Mouse (Mus musculus) limb, embryonic 15.5 days (tissue): Measurements from ENCODE around the gene Fkbp11. TPM values are rescaled to one million over a fixed set of nuclear protein-coding genes. Genes with fewer than 3 reads are reported as not detected.

ENCODE experiments used
- ATAC-seq: fragments of 200-750 bp; cut with Nextera tagmentation; 2 replicates; pipeline ENCODE4 v1.8.0; 2017; ENCODE audit warnings: low read depth, moderate TSS enrichment; ENCODE audit not compliant: insufficient number of reproducible peaks, low FRiP score, low TSS enrichment
- H3K27ac ChIP-seq: fragments of 300-500 bp; sonication (generic); 2 replicates; pipeline ENCODE4 v1.5.1; 2015; ENCODE audit warnings: moderate library complexity, mild to moderate bottlenecking, inconsistent platforms
- H3K27me3 ChIP-seq: fragments of 300-500 bp; sonication (generic); 2 replicates; pipeline ENCODE4 v1.6.1; 2015; ENCODE audit warnings: inconsistent platforms
- H3K36me3 ChIP-seq: fragments of 300-500 bp; sonication (generic); 2 replicates; pipeline ENCODE4 v1.6.1; 2015; ENCODE audit warnings: inconsistent platforms
- H3K4me1 ChIP-seq: fragments of 300-500 bp; sonication (generic); 2 replicates; pipeline ENCODE4 v1.6.1; 2015; ENCODE audit warnings: inconsistent platforms
- H3K4me2 ChIP-seq: fragments of 300-500 bp; sonication (generic); 2 replicates; pipeline ENCODE4 v1.6.1; 2015; ENCODE audit warnings: mild to moderate bottlenecking, inconsistent platforms
- H3K4me3 ChIP-seq: fragments of 300-500 bp; sonication (generic); 2 replicates; pipeline ENCODE4 v1.5.1; 2015; ENCODE audit warnings: mild to moderate bottlenecking, inconsistent platforms
- H3K9ac ChIP-seq: fragments of 300-500 bp; sonication (generic); 2 replicates; pipeline ENCODE4 v1.6.1; 2015; ENCODE audit warnings: inconsistent platforms
- H3K9me3 ChIP-seq: fragments of 300-500 bp; sonication (generic); 2 replicates; pipeline ENCODE4 v1.6.1; 2016; ENCODE audit warnings: inconsistent platforms
- WGBS: fragments of 180-500 bp; shearing (Covaris S2); methylation state at CpG from one replicate; pipeline ENCODE4 v1.1.7; 2015; 5-methylcytosine and 5-hydroxymethylcytosine counted together
- polyA plus RNA-seq: library from polyadenylated mRNA; unstranded; fragments of >200 nt; fragmentation: Nextera tagmentation; extraction: Ambion mirVana; gene quantifications from 2 replicates; pipeline ENCODE4 v1.2.1, GENCODE M21; 2015

The Fkbp11 gene
- polyA plus RNA-seq, 1 experiment from 2014 or later, result 90.0 TPM

DNA sequence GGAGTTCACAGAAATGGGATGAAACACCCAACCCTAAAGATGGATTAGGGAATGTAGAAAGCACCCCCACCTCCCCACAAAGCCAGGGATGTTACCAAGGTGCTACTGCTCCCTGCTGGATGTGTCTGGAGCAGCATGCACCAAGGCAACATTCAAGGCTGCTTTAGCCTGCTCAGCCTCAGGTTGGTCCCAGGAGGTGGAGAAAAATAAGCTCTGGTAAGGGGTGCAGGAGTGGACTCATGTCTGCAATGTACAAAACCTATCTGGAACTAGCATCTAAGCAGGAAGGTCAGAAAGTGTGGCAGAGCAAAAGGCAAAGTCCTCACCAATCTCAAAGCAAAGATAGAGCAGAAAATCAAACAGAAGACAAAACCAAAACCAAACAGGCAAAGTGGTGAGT is 9.9 kb upstream of the Fkbp11 start:
- H3K9me3 ChIP-seq, result no peaks in the 10 kb centered on the region
- no peak overlapping the region for H3K9ac ChIP-seq
- no peak overlapping the region for H3K4me3 ChIP-seq
- peaks cover 73% of the 10 kb centered on the region for H3K36me3 ChIP-seq
- H3K27ac ChIP-seq, result no peak overlapping the region
- no peak overlapping the region for H3K4me2 ChIP-seq
- H3K27me3 ChIP-seq, result no peaks in the 10 kb centered on the region
- ATAC-seq, result no peak
- 0 out of 2 replicates have a peak, but pooled peaks cover 4% of the 10 kb centered on the region for H3K4me1 ChIP-seq

DNA sequence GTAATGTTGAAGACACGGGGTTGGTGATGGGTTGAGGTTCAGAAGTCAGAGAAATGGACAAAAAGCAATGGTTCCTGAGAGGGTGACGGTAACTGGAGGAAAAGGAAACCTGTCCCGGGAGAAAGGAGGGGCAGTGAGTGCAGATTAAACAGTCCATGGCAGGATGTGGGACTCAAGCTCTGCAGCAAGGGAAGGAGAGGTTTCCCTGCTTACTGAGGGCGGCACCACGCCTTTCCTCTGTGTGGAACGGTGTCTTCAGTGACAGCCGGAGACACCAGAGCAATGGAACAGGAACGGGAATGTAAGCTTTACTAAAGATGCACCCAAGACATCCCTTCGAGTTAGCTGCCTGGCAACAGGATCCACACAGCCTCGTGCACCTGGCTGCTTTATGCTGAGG is 8.5 kb upstream of the Fkbp11 start:
- H3K4me1 ChIP-seq, result no peaks in the 10 kb centered on the region
- H3K4me2 ChIP-seq, result no peak overlapping the region
- no peak overlapping the region for H3K27ac ChIP-seq
- no peak overlapping the region for H3K4me3 ChIP-seq
- H3K36me3 ChIP-seq, result peaks cover 61% of the 10 kb centered on the region
- H3K9ac ChIP-seq, result no peak overlapping the region
- ATAC-seq, result no peak
- no peaks in the 10 kb centered on the region for H3K27me3 ChIP-seq
- WGBS, result 90% methylated on average over 10 of the region's 10 CpGs
- no peaks in the 10 kb centered on the region for H3K9me3 ChIP-seq

DNA sequence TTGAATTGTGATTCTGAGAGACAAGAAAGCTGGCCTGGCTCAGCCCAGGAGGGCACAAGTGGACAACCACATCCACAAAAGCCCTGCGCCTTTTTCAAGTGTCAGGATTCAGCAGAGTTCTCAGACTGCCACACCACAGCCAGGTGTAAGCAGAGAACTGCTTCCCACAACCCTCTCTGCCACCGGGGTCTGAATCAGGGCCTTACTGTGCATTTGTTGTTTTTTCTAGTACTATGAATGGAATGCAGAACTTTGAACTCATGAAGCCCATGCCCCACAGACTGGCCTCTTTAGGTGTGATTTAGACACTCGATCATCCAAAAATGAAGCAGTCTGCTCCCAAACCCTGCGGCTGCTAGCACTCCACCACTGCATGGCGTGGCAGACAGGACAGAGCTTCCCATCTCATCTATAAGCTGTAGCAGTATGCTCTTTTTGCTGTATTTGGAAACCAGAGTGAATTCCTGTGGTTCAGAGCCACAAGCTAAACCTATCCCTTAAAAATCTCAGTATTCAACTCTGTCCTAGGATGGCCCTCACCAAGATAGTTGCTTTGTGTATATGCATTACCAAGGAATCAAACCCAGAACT is 6.1 kb upstream of the Fkbp11 start:
- no peak overlapping the region for H3K27ac ChIP-seq
- WGBS, result 84% methylated on average over 5 of the region's 5 CpGs
- no peaks in the 10 kb centered on the region for H3K9me3 ChIP-seq
- no peak overlapping the region for H3K4me2 ChIP-seq
- no peak overlapping the region for H3K9ac ChIP-seq
- no peaks in the 10 kb centered on the region for H3K27me3 ChIP-seq
- peaks cover 36% of the 10 kb centered on the region for H3K36me3 ChIP-seq
- no peaks in the 10 kb centered on the region for H3K4me1 ChIP-seq
- ATAC-seq, result no peak
- H3K4me3 ChIP-seq, result no peak overlapping the region

DNA sequence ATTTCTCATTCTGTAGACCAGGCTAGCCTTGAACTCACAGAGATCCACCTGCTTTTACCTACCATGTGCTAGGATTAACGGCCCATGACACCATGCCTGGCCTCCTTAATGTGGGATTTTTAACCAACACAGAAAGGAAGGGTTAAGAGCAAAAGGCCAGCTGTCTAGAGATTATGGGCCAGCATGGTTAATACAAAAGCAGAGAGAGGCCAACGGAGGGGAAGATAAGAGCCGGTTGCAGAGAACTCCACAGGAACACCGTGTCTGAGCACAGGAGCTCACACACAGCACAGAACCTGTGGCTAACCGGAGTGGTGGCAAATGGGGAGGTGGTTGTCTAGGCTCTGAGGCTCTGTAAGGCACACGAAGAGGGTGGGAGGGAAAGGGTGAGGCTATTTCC is 5.4 kb upstream of the Fkbp11 start:
- H3K4me1 ChIP-seq, result 0 out of 2 replicates have a peak, but pooled peaks cover under 1% of the 10 kb centered on the region
- H3K36me3 ChIP-seq, result peaks cover 30% of the 10 kb centered on the region
- 72% methylated on average over 6 of the region's 6 CpGs for WGBS
- H3K4me3 ChIP-seq, result no peak overlapping the region
- no peak for ATAC-seq
- H3K4me2 ChIP-seq, result no peak overlapping the region
- no peak overlapping the region for H3K9ac ChIP-seq
- no peaks in the 10 kb centered on the region for H3K27me3 ChIP-seq
- no peaks in the 10 kb centered on the region for H3K9me3 ChIP-seq
- no peak overlapping the region for H3K27ac ChIP-seq

GRCm38 (mm10) chr15:98732006-98732531 is 4.1 kb upstream of the Fkbp11 start:
- Histone ChIP-seq H3K4me1 (peaks cover 14% of the 10 kb centered on the region), H3K9me3 (no peaks in the 10 kb centered on the region), H3K27ac (no peak overlapping the region), H3K4me3 (no peak overlapping the region), H3K36me3 (peaks cover 23% of the 10 kb centered on the region), H3K4me2 (no peak overlapping the region), H3K9ac (no peak overlapping the region), H3K27me3 (no peaks in the 10 kb centered on the region)
- WGBS, result 67% methylated on average over 8 of the region's 8 CpGs
- no peak for ATAC-seq

DNA sequence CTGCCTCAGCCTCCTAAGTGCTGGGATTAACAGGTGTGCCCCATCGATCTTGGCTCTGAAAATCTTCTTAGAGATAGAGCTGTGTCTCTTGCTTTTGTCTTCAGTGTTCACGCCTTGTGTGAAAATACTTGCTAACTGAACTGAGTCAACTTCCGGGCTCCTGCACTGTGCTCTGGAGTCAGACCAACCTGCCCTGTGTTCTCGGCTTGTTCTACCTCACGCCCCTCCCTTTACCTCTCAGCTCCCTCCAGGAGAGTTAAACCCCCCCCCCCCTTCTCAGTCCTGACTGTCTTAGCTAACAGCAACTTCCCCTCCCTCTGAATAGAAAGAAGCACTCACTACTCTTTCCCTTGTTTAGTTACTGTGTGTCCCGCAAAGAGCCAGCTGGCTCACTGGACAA is 2.8 kb upstream of the Fkbp11 start:
- Histone ChIP-seq H3K36me3 (peaks cover 10% of the 10 kb centered on the region), H3K4me3 (no peak overlapping the region), H3K4me2 (no peak overlapping the region), H3K9me3 (no peaks in the 10 kb centered on the region), H3K9ac (no peak overlapping the region), H3K27me3 (no peaks in the 10 kb centered on the region), H3K4me1 (peaks cover 24% of the 10 kb centered on the region), H3K27ac (no peak overlapping the region)
- no peak for ATAC-seq
- WGBS, result 80% methylated on average over 6 of the region's 6 CpGs

- 66% methylated on average over 7 of the region's 7 CpGs for WGBS
- Histone ChIP-seq H3K9ac (no peak overlapping the region), H3K4me3 (no peak overlapping the region), H3K4me2 (no peak overlapping the region), H3K27ac (no peak overlapping the region), H3K27me3 (no peaks in the 10 kb centered on the region), H3K36me3 (0 out of 2 replicates have a peak, but pooled peaks cover 2% of the 10 kb centered on the region), H3K4me1 (peaks cover 26% of the 10 kb centered on the region), H3K9me3 (no peaks in the 10 kb centered on the region)
- ATAC-seq, result no peak
Observed at GRCm38 (mm10) chr15:98729791-98730545, 2.0 kb upstream of the Fkbp11 start.

DNA sequence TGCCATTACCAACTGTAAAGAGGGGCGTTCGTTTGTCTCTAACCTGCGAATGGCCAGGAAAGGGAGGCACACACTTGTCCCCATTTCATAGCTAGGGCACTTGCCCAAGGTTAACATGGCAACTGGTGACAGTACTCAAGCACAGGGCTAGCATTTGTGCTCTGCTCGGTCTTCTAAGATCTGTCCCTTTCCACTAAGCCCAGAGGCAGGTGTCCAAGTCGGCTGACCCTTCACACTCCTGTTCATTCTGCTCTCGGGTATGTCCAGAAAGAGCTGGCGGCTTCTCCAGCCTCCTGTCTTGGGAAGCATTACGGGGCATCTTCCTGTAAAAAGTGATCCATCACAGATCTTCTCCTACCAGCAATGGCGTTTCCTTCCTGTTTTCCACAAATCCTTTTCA is 368 bp upstream of the Fkbp11 start:
- Histone ChIP-seq H3K4me1 (peaks cover 40% of the 10 kb centered on the region), H3K27me3 (no peaks in the 10 kb centered on the region), H3K9ac (peak overlapping the region; percentile 62; the same call in 1 of the 2 replicates), H3K9me3 (no peaks in the 10 kb centered on the region), H3K27ac (no peak overlapping the region), H3K4me2 (peak overlapping the region; percentile 95), H3K36me3 (no peaks in the 10 kb centered on the region), H3K4me3 (peak overlapping the region; percentile 52)
- no peak for ATAC-seq
- 34% methylated on average over 9 of the region's 9 CpGs for WGBS

DNA sequence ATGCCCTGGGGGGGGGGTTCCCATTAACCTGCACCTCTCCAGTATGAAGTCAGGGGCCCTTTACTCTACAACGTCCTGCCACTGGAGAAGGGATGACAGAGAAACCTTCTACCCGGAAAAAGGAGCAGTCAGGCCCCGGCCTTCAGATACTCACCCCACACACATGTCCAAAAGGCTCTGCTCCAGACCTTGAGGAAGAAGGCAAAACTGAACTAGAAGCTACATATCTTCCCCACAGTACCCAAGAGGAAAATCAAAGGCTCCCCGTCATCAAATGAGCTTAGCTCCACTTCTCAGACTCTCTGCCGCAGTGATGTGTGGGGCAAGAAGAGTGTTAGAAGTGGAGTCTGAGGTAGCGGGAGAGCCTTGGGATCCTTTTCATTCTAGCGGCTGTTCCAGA is 1.3 kb downstream of the Fkbp11 start:
- Histone ChIP-seq H3K4me3 (peak overlapping the region; percentile 52), H3K9ac (0 out of 2 replicates have a peak overlapping the region, but pooled peaks have one; percentile 62), H3K4me2 (peak overlapping the region; percentile 95), H3K27ac (no peak overlapping the region), H3K9me3 (no peaks in the 10 kb centered on the region), H3K4me1 (peaks cover 48% of the 10 kb centered on the region), H3K27me3 (no peaks in the 10 kb centered on the region), H3K36me3 (no peaks in the 10 kb centered on the region)
- no peak for ATAC-seq
- 37% methylated on average over 7 of the region's 7 CpGs for WGBS

DNA sequence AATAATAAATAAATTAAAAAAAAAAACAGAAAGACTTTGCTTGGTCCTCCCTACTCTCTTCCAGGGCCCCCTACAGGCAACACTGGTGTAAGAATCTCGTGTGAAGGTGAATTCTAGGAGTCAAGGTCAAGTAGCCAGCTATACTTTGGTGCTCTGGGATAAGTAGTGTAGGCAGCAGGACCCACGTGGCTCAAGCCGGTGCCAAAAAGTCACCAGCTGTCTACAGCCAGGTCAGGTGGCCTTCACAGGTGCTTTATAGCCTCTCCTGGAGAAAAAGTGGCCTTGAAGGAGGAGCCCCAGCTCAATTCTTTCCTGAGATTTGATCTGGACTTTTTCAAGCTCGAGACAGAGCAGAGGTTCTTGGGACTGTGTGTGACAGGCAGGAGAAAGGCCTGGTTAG is 1.9 kb downstream of the Fkbp11 start:
- Histone ChIP-seq H3K4me1 (peaks cover 48% of the 10 kb centered on the region), H3K9ac (no peak overlapping the region), H3K4me2 (peak overlapping the region; percentile 95; the same call in 1 of the 2 replicates), H3K4me3 (no peak overlapping the region), H3K27me3 (no peaks in the 10 kb centered on the region), H3K27ac (no peak overlapping the region), H3K36me3 (no peaks in the 10 kb centered on the region), H3K9me3 (no peaks in the 10 kb centered on the region)
- no peak for ATAC-seq
- WGBS, result 71% methylated on average over 4 of the region's 4 CpGs

DNA sequence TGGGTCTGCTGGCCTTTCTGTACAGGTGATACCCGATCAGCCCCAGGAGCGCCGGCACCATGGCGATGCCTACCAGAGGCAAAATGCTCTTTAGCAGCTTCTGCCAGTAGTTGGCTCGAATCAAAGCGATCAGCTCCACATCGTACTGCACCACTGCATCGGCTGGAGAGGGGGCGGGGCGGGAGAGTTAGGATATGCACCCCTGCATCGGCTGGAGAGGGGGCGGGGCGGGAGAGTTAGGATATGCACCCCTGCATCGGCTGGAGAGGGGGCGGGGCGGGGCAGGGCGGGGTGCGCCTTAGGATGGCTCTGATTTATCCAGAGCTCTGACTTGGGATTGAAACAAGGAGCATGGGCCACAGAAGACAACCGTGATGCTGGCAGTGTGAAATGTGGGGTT is 3.6 kb downstream of the Fkbp11 start:
- Histone ChIP-seq H3K27ac (no peak overlapping the region), H3K36me3 (no peaks in the 10 kb centered on the region), H3K4me1 (peaks cover 48% of the 10 kb centered on the region), H3K4me3 (no peak overlapping the region), H3K9me3 (no peaks in the 10 kb centered on the region), H3K9ac (no peak overlapping the region), H3K27me3 (no peaks in the 10 kb centered on the region), H3K4me2 (no peak overlapping the region)
- ATAC-seq, result no peak
- 28% methylated on average over 19 of the region's 19 CpGs for WGBS

GRCm38 (mm10) chr15:98722854-98723253 is 5.1 kb downstream of the Fkbp11 start:
- 60% methylated on average over 14 of the region's 14 CpGs for WGBS
- ATAC-seq, result no peak
- Histone ChIP-seq H3K9me3 (no peaks in the 10 kb centered on the region), H3K4me2 (no peak overlapping the region), H3K27me3 (no peaks in the 10 kb centered on the region), H3K36me3 (no peaks in the 10 kb centered on the region), H3K4me3 (no peak overlapping the region), H3K27ac (no peak overlapping the region), H3K4me1 (peaks cover 42% of the 10 kb centered on the region), H3K9ac (no peak overlapping the region)
